ENCODE assay signal across 24 mouse cellular contexts in the genomic region with DNA sequence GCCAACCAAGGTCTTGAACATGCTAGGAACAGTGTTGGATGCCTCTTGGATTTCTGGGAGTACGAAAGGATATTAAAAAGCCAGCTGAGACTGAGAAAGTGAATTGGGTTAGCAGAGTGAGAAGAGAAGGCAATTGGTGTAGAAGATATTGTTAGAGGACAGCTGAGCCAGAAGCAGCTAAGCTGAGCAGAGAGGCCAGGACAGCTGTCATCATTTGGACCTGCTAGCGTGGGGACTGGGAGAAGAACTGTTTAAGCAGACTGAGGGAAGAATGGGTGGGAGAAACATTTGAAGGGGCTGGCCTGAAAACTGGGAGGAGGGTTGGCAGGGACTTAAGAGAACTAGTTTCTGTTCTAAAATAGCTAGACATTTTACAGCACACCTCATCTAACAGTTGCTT. TPM values are rescaled to one million over a fixed set of nuclear protein-coding genes. Genes with fewer than 3 reads are reported as not detected.
DNase-seq lines count a peak whose midpoint lies in the region; ATAC-seq and TF ChIP-seq lines count a peak whose summit lies in the region.
"Had no signal": no experiment of that assay in that cellular context is flagged by ENCODE, and none has a peak within 500 bp of the region (broad histone marks: within the 10 kb centered on the region; RNA-seq: fewer than 3 reads in every experiment).

No protein-coding gene starts in this region.

- H3K27me3 ChIP-seq in limb, embryonic 14.5 days (ENCODE audit: control insufficient read depth, insufficient read depth, low read length): no peaks in the 10 kb centered on the region
- no peaks in the 10 kb centered on the region for H3K27me3 ChIP-seq in limb, embryonic 10.5 days (ENCODE audit: low read depth, poor library complexity, severe bottlenecking)
- H3K27me3 ChIP-seq: embryonic facial prominence, embryonic 12.5 days; embryonic facial prominence, embryonic 15.5 days; hindbrain, embryonic 13.5 days had no signal

- H3K36me3 ChIP-seq in limb, embryonic 14.5 days (ENCODE audit: control insufficient read depth, insufficient read depth, low read length): peaks cover 45% of the 10 kb centered on the region
- peaks cover 74% of the 10 kb centered on the region for H3K36me3 ChIP-seq in limb, embryonic 10.5 days

- WGBS in limb, embryonic 14.5 days: 91% methylated on average over 2 of the region's 2 CpGs
- 94% methylated on average over 2 of the region's 2 CpGs for WGBS in limb, embryonic 10.5 days

- H3K4me2 ChIP-seq in limb, embryonic 14.5 days (replicated peaks; ENCODE audit: low read depth, low read length, severe bottlenecking): no peak overlapping the region
- H3K4me2 ChIP-seq: embryonic facial prominence, embryonic 12.5 days; embryonic facial prominence, embryonic 15.5 days; heart, embryonic 11.5 days; hindbrain, embryonic 13.5 days had no signal

- H3K9me3 ChIP-seq in limb, embryonic 14.5 days (ENCODE audit: control insufficient read depth, low read length): no peaks in the 10 kb centered on the region
- no peaks in the 10 kb centered on the region for H3K9me3 ChIP-seq in limb, embryonic 10.5 days (replicated peaks)
- H3K9me3 ChIP-seq: embryonic facial prominence, embryonic 12.5 days; embryonic facial prominence, embryonic 15.5 days; hindbrain, embryonic 10.5 days; hindbrain, embryonic 13.5 days had no signal

- H3K4me1 ChIP-seq in limb, embryonic 14.5 days (ENCODE audit: control insufficient read depth, insufficient read depth, low read length): no peaks in the 10 kb centered on the region
- H3K4me1 ChIP-seq in limb, embryonic 10.5 days: no peaks in the 10 kb centered on the region
- H3K4me1 ChIP-seq: embryonic facial prominence, embryonic 12.5 days; embryonic facial prominence, embryonic 15.5 days; hindbrain, embryonic 10.5 days had no signal

- no peak for TF ChIP-seq POLR2A in limb, embryonic 14.5 days (IDR thresholded peaks at IDR 0.05; ENCODE audit: borderline replicate concordance, extremely low read depth, insufficient read depth, insufficient read length)

- no peak overlapping the region for H3K27ac ChIP-seq in limb, embryonic 14.5 days (replicated peaks; ENCODE audit: low read depth, low read length)
- no peak overlapping the region for H3K27ac ChIP-seq in limb, embryonic 10.5 days
- H3K27ac ChIP-seq: embryonic facial prominence, embryonic 12.5 days; embryonic facial prominence, embryonic 15.5 days; hindbrain, embryonic 10.5 days; hindbrain, embryonic 13.5 days had no signal

- no peak overlapping the region for H3K4me3 ChIP-seq in limb, embryonic 14.5 days (replicated peaks; ENCODE audit: low read length)
- H3K4me3 ChIP-seq in limb, embryonic 10.5 days: no peak overlapping the region
- H3K4me3 ChIP-seq: embryonic facial prominence, embryonic 12.5 days; embryonic facial prominence, embryonic 15.5 days; hindbrain, embryonic 10.5 days; hindbrain, embryonic 13.5 days had no signal

- peak; percentile 44 to 47 for DNase-seq in layer of hippocampus, adult 18-20 months (ENCODE audit: low spot score in 2 of 2)
- DNase-seq in layer of hippocampus, adult 11-12 months (ENCODE audit: low spot score): no peak
- peak; percentile 9 for DNase-seq in limb, embryonic 14.5 days (ENCODE audit: low spot score)
- DNase-seq in limb, embryonic 10.5 days (ENCODE audit: low spot score): no peak
- DNase-seq in telencephalon, adult 2 months (ENCODE audit: low read depth, low spot score): peak; percentile 18
- DNase-seq in adrenal gland, postnatal 4 days (ENCODE audit: low spot score in 2 of 2): no peak
- DNase-seq: adrenal gland, adult 2 months; adrenal gland, postnatal 25 days; cerebellum, adult 11 months; cerebellum, adult 2 months; cerebellum, adult 9-11 months; cerebellum, postnatal 25 days; forebrain, postnatal 0 days; gastrocnemius, postnatal 10 days; gastrocnemius, postnatal 36 days; heart, postnatal 36 days had no signal

- no peak for ATAC-seq in limb, embryonic 14.5 days (ENCODE audit: low FRiP score, low read depth)
- ATAC-seq: CD4-positive, CD25-positive, alpha-beta regulatory T cell, adult 4 months; forebrain, embryonic 14.5 days; forebrain, postnatal 0 days; hindbrain, embryonic 16.5 days had no signal

- no peak overlapping the region for H3K9ac ChIP-seq in limb, embryonic 14.5 days (ENCODE audit: low read depth, low read length, severe bottlenecking)
- H3K9ac ChIP-seq: embryonic facial prominence, embryonic 12.5 days; embryonic facial prominence, embryonic 15.5 days; forebrain, postnatal 0 days; hindbrain, embryonic 13.5 days had no signal

RNA-seq across cellular contexts. Expression of a gene that starts 49.4 kb away (rescaled TPM):
- total RNA-seq in layer of hippocampus, adult 18-20 months (2021): 1 to 10 TPM; 6.3 to 6.5 TPM
- polyA plus RNA-seq in limb, embryonic 14.5 days (2012; rRNA removed): 9.7 and 10.8 TPM in 2 replicates
- polyA plus RNA-seq in limb, embryonic 14.5 days (2014; fragmentation: Nextera tagmentation; extraction: Ambion mirVana): 7.9 and 9.0 TPM in 2 replicates
- polyA plus RNA-seq in limb, embryonic 10.5 days (2016; fragmentation: Nextera tagmentation; extraction: Ambion mirVana): 13.5 and 13.9 TPM in 2 replicates
- 10 to 100 TPM in 1 of 2 experiments, 1 to 10 TPM in 1; 8.5 to 10.2 TPM for total RNA-seq in adrenal gland, postnatal 4 days (2021)

RNA-seq across cellular contexts. Expression of a gene that starts 49.5 kb away (rescaled TPM):
- total RNA-seq in layer of hippocampus, adult 18-20 months (2021): 100 to 1,000 TPM; 268 to 281 TPM
- 132 and 136 TPM in 2 replicates for polyA plus RNA-seq in limb, embryonic 14.5 days (2012; rRNA removed)
- 171 and 173 TPM in 2 replicates for polyA plus RNA-seq in limb, embryonic 14.5 days (2014; fragmentation: Nextera tagmentation; extraction: Ambion mirVana)
- 127 and 144 TPM in 2 replicates for polyA plus RNA-seq in limb, embryonic 10.5 days (2016; fragmentation: Nextera tagmentation; extraction: Ambion mirVana)
- 100 to 1,000 TPM; 200 to 226 TPM for total RNA-seq in adrenal gland, postnatal 4 days (2021)

Comparison
In these comparisons a context has a peak if more than half of its experiments do, and no peak if none do; other contexts are left out.
1. DNase-seq: peak in layer of hippocampus, adult 18-20 months (2 of 2), limb, embryonic 14.5 days (single experiment) and telencephalon, adult 2 months (single experiment); none in layer of hippocampus, adult 11-12 months (single experiment), limb, embryonic 10.5 days (single experiment) and adrenal gland, postnatal 4 days (0 of 2).